Mouse (Mus musculus) left cerebral cortex, postnatal 4 days (tissue): ENCODE results near the gene Gm49387. TPM values are rescaled to one million over a fixed set of nuclear protein-coding genes. Genes with fewer than 3 reads are reported as not detected.

Source experiments
- DNase-seq: peaks from one replicate; pipeline ENCODE4 v3.0.0-alpha.2; 2022
- intact Hi-C: fragments of 180-260 bp; cut with DNase I; formaldehyde crosslinking; loops from one replicate; pipeline ENCODE4 v1.15.1; 2025
- total RNA-seq, 2 experiments: library from RNA; stranded (reverse); gene quantifications; 2 replicates each; pipeline ENCODE4 v1.2.3; 2021

The Gm49387 gene
- total RNA-seq, 2 experiments from 2014 or later = not detected

GRCm38 (mm10) chr14:31543885-31544442 is 96.7 kb downstream of the Gm49387 start:
- intact Hi-C loops = no loop called here
- DNase-seq = no peak

- DNase-seq = peak; percentile 61
- intact Hi-C loops = no loop called here
These were observed 103.4 kb downstream of the Gm49387 start for GRCm38 (mm10) chr14:31537298-31537697.

- no peak for DNase-seq
- intact Hi-C loops = no loop called here
These were observed 108.0 kb downstream of the Gm49387 start for GRCm38 (mm10) chr14:31532656-31533055.

- no peak for DNase-seq
- intact Hi-C loops = no loop called here
These were observed 109.1 kb downstream of the Gm49387 start for GRCm38 (mm10) chr14:31531506-31532148.

GRCm38 (mm10) chr14:31530847-31531246 is 109.8 kb downstream of the Gm49387 start:
- DNase-seq = no peak
- intact Hi-C loops = no loop called here

- no peak for DNase-seq
- intact Hi-C loops = no loop called here
These were observed 115.5 kb downstream of the Gm49387 start for GRCm38 (mm10) chr14:31525040-31525810.

GRCm38 (mm10) chr14:31521318-31521717 is 119.4 kb downstream of the Gm49387 start:
- no peak for DNase-seq
- intact Hi-C loops = no loop called here

- intact Hi-C loops = no loop called here
These were observed 121.5 kb downstream of the Gm49387 start for GRCm38 (mm10) chr14:31519165-31519564.

GRCm38 (mm10) chr14:31515895-31516294 is 124.8 kb downstream of the Gm49387 start:
- DNase-seq = no peak
- intact Hi-C loops = no loop called here

More at GRCm38 (mm10) chr14:31519165-31519564, 121.5 kb downstream of the Gm49387 start:
- no peak for DNase-seq

GRCm38 (mm10) chr14:31510322-31510721 is 130.4 kb downstream of the Gm49387 start:
- intact Hi-C loops = no loop called here
- no peak for DNase-seq

GRCm38 (mm10) chr14:31509911-31510310 is 130.8 kb downstream of the Gm49387 start:
- intact Hi-C loops = no loop called here
- no peak for DNase-seq

GRCm38 (mm10) chr14:31506456-31506855 is 134.2 kb downstream of the Gm49387 start:
- intact Hi-C loops = no loop called here
- DNase-seq = no peak

GRCm38 (mm10) chr14:31503406-31503805 is 137.3 kb downstream of the Gm49387 start:
- DNase-seq = no peak
- intact Hi-C loops = no loop called here

Other genes with a start within 250 kb of the Gm49387 start
- 100 to 1,000 TPM; 140 to 147 TPM for gene Sh3bp5, start 204.8 kb downstream of the Gm49387 start, total RNA-seq
- 10 to 100 TPM; 14.5 to 15.5 TPM for gene Eaf1, start 146.5 kb downstream of the Gm49387 start, total RNA-seq
- gene Mettl6, start 145.8 kb downstream of the Gm49387 start, total RNA-seq = 10 to 100 TPM; 31.8 to 33.9 TPM
- gene Colq, start 49.5 kb downstream of the Gm49387 start, total RNA-seq = under 1 TPM; 0.16 to 0.18 TPM
- gene Btd, start 150 bp upstream of the Gm49387 start, total RNA-seq = 1 to 10 TPM; 9.5 to 10.0 TPM
- gene Hacl1, start 408 bp upstream of the Gm49387 start, total RNA-seq = 1 to 10 TPM; 4.9 to 6.0 TPM
- 10 to 100 TPM; 57.5 to 60.8 TPM for gene Ankrd28, start 189.8 kb upstream of the Gm49387 start, total RNA-seq